Mouse (Mus musculus): ENCODE results near the gene Cog5.
A peak's percentile ranks its signal among the peaks of the same experiment; 100 is the strongest.

The Cog5 gene

DNA sequence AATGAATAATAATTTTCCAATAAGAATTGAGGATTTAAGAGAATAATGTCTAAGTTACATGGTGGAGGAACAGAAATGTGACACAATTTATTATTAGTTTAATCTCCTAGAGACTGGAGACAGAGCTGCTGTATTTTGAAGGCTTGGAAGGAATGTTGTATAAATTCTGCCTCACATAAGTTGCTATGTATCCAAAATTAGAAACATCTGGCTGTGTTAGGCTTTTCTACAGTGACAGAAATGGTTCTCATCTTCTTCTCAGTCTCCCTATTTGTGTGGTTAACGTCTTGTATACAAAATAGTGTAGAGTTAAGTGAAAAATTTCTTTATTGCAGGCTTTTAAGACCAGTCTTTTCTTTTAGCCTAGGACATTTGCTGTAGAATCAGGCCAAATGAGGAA is 52.9 kb downstream of the Cog5 start:
- no peak for DNase-seq (ENCODE audit: extremely low spot score, low read depth, low spot score)

DNA sequence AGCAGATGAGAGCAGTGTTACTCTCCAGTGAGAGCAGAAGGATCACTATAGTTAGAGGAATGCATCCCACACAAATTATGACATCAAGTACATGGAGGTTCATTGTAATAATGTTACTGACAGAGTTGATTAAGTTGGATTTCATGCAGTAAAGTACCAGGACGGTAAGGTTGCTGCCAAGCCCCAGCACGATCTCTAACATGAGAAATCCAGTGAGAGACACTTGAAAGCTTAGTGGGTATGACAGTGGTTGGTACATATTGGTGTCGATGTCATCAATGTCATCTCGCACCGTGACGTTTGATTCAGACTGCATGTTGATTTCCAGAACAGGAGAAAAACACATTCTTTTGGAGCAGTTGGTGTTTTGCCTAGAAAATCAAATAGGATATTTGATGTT is 55.0 kb downstream of the Cog5 start:
- DNase-seq (ENCODE audit: extremely low spot score, low read depth, low spot score) = no peak

GRCm38 (mm10) chr12:31712233-31712632 is 57.6 kb downstream of the Cog5 start:
- no peak for DNase-seq (ENCODE audit: extremely low spot score, low read depth, low spot score)

DNA sequence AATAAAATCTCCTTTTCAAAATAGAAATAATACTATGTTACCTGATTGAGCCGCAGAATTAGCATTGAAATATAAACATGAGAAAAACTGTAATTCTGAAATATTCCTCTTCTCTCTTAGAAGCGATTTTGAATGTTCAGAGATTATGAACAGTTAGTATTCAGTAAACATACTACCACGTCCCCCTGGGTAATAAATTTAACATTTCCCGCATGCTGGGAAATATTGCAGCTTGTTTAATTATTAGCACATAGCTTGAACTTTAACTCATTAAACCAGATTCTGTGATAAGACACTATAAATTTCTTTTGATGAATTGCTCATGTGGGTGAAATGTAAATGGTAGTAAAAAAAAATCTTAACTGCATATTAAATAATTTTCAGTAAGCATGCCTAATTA is 58.1 kb downstream of the Cog5 start:
- no peak for DNase-seq (ENCODE audit: extremely low spot score, low read depth, low spot score)

DNA sequence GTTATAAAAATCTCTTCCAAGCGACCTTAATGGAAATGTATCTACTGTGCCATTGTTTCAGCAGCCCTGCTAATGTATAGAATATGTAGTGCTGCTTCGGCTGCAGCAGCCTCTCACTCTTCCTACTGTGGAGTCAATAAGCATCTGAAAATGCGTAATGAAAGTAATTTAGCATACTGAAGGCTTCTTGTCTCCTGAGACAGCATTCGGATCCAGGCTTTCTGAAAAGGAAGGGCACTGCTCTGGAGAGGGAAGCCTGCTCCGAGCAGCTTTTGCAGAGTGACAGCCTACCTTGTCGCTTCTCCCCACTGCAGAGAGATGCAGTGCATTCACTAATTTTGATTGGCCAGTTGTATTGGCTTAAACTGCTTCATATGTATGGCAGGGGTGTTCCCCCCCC is 58.9 kb downstream of the Cog5 start, which contains the start of gene Gpr22:
Gpr22 (minus strand) TSS at position 348 of the 400 bp plus-strand sequence.
- DNase-seq (ENCODE audit: extremely low spot score, low read depth, low spot score) = peak; percentile 37

- no peak for DNase-seq (ENCODE audit: extremely low spot score, low read depth, low spot score)
Measured at GRCm38 (mm10) chr12:31714070-31714469, 59.4 kb downstream of the Cog5 start.

DNA sequence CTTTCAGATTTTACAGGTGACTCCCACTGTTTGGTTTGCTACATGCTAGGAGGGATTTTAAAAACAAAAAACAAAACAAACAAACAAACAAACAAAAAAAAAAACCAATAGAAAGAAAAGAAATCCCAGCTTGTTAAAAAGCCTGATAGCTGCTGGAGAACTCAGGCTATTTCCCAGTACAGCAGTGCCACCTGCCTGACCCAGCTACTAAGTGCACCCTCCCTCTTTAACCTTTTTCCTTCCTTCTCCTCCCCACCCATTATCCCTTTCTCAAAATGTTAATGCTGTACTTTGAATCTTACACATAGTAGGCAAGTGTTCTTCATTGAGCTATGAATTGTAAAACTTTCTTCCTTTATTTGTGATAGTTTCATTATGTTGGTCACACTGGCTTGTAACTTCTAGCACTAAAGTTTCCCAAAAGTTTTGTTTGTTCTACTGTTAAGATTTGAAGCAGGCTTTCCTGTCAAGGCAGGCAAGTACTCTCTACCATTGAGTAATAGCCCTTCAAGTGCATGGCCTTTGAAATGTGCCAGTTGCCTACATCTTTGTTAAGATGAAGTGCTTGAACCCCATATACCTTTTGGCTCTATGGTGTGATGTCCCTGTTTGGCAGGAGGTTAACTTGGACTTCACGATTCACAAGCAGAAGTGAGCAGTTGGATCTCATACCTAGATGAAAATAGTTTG is 65.1 kb downstream of the Cog5 start:
- no peak for DNase-seq (ENCODE audit: extremely low spot score, low read depth, low spot score)

GRCm38 (mm10) chr12:31724576-31724975 is 69.9 kb downstream of the Cog5 start:
- no peak for DNase-seq (ENCODE audit: extremely low spot score, low read depth, low spot score)

DNA sequence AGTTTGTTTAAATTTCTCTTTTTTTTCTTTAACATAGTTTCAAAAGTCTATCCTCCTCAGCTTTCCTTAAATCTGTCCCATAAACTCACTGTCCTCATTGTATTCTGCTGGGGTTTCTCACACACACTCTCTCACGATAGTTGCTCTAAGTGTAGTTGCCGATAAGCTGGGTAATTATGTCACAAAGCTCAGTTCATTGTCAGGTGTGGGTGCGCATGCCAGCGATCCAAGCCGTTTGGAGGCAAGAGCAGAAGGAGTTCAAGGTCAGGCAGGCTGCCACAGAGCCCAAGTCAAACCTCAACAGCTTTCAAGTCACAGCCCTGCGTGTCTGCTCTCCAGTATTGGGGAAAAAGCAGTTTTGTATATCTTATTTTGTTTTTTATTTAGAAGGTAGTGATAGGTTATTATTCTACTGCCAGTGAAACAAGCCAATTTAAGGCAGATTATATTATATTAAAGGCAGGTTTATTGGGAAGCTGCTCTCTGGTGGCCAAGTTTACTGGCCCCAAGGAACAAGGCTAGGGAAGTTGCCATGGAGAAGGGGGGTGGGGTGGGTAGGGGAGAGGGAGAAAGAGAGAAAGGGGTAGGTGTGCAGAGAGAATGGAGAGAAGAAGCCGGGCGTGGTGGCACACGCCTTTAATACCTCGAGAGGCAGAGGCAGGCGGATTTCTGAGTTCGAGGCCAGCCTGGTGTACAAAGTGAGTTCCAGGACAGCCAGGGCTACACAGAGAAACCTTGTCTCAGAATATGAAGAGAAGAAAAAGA is 71.0 kb downstream of the Cog5 start:
- DNase-seq (ENCODE audit: extremely low spot score, low read depth, low spot score) = no peak

GRCm38 (mm10) chr12:31726707-31727106 is 72.0 kb downstream of the Cog5 start:
- no peak for DNase-seq (ENCODE audit: extremely low spot score, low read depth, low spot score)

DNA sequence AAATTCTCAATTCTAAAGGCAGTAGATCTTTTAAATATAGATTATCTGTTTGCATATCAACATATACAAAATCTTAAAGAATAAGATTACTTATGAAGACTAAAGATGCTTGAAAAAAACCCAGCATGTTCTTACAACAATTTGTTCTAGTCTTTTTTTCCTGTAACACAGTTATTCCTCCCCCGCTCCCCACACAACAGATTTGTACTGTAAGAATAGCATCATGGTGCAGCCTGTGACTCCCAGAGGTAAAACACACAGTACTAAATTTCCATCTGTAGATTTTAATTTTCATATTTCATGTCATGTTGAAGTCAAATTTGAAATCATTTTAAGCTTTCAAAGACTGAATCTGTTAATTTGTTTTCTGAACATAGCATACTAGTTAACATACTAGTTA is 75.5 kb downstream of the Cog5 start:
- no peak for DNase-seq (ENCODE audit: extremely low spot score, low read depth, low spot score)

- DNase-seq (ENCODE audit: extremely low spot score, low read depth, low spot score) = no peak
Measured at GRCm38 (mm10) chr12:31734616-31735015, 79.9 kb downstream of the Cog5 start.

DNA sequence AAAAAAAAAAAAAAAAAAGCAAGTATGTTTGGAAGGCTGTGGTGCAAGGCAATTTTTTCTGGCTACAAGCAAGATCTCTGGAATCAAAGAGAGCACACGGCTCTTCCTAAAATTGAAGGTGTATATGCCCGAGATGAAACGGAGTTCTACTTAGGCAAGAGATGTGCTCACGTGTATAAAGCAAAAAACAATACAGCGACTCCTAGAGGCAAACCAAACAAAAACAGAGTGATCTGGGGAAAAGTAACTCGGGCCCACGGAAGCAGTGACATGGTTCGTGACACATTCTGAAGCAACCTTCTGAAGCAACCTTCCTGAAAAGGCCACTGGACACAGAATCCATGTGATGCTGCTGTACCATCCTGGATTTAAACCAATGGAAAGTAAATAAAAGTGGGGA is 92.6 kb downstream of the Cog5 start:
- DNase-seq (ENCODE audit: extremely low spot score, low read depth, low spot score) = no peak

- DNase-seq (ENCODE audit: extremely low spot score, low read depth, low spot score) = no peak
Measured at GRCm38 (mm10) chr12:31749846-31750245, 95.2 kb downstream of the Cog5 start.

GRCm38 (mm10) chr12:31754465-31754864 is 99.8 kb downstream of the Cog5 start:
- no peak for DNase-seq (ENCODE audit: extremely low spot score, low read depth, low spot score)

- no peak for DNase-seq (ENCODE audit: extremely low spot score, low read depth, low spot score)
Measured at GRCm38 (mm10) chr12:31755885-31756755, 101.5 kb downstream of the Cog5 start.

- no peak for DNase-seq (ENCODE audit: extremely low spot score, low read depth, low spot score)
Measured at GRCm38 (mm10) chr12:31773612-31774011, 118.9 kb downstream of the Cog5 start.

GRCm38 (mm10) chr12:31784291-31784690 is 129.6 kb downstream of the Cog5 start:
- no peak for DNase-seq (ENCODE audit: extremely low spot score, low read depth, low spot score)

- no peak for DNase-seq (ENCODE audit: extremely low spot score, low read depth, low spot score)
Measured at GRCm38 (mm10) chr12:31788530-31788929, 133.9 kb downstream of the Cog5 start.

DNA sequence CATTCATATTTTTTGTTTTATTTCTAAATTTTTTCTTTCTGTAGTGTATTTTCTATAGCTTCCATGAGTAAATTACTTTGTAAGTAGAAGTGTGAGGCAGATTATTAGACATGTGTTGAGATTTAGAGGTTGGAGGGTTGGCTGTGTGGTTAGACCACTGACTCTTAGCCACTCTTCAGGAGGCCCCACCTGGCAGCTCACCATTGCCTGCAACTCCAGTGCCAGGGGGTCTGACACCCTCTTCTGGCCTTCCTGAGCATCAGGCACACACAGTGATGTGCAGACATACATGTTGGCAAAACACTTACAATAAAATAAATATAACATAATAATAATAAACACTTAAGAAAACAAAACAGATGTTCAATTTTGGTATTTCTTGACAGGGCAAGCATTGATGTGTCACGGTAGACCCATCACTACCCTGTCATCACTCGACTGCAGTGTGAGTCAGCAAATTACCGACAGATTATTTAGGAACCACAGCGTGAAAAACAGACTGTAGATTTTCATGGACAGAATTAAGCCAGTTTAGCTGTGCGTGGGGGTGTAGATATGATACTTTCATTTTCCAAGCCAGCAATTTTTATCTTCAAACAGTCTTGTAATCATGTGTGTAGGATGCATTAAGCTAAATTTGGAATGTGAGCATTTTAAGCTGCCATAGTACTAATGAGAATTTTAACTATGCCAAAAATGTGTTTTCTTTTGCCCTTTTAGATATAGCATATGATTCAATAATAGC is 151.9 kb downstream of the Cog5 start:
- no peak for DNase-seq (ENCODE audit: extremely low spot score, low read depth, low spot score)

DNA sequence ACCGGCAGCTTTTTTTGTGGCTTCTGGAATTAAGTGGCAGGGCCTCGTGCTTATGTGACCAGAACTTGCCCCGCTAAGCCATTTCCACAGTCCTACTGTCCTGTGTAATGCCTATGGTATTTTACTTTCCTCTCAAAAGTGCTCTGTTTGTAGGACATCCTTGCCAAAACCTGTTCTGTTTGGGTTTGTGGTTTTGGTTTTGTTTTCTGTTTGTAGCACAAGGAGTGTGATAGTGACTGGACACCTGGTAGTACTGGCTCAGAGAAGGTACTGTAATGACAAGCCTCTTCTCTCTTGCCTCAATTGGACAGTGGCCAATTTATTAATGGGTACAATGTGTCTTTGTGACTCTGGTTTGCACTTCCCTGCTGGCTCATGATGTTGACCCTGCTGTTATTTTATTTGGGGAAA is 163.4 kb downstream of the Cog5 start:
- DNase-seq (ENCODE audit: extremely low spot score, low read depth, low spot score) = no peak
